Mouse (Mus musculus): Measurements from ENCODE around the gene Ang4. TPM values are rescaled to one million over a fixed set of nuclear protein-coding genes. Genes with fewer than 3 reads are reported as not detected.
"Not testable (repeated sequence)": the region's sequence is repeated elsewhere in the genome, so short reads cannot be mapped to it uniquely, and the experiment has no call there.

The Ang4 gene
- not detected for total RNA-seq (2021)

- DNase-seq, result no peak
- intact Hi-C loops (cut with DNase I), result loop anchor here (5.0 kb wide), 1 partner anchor 89 kb away; no protein-coding TSS in a partner anchor
Observed at GRCm38 (mm10) chr14:51773490-51773889, at the start of gene Ang4. TSS of gene Ang4 (minus strand) at chr14:51773590.

- no peak for DNase-seq
- intact Hi-C loops (cut with DNase I), result no loop called here
Observed at GRCm38 (mm10) chr14:51799746-51800145, 26.4 kb upstream of the Ang4 start, which contains the start of gene AY358078. TSS of gene AY358078 (plus strand) at chr14:51800046.

DNA sequence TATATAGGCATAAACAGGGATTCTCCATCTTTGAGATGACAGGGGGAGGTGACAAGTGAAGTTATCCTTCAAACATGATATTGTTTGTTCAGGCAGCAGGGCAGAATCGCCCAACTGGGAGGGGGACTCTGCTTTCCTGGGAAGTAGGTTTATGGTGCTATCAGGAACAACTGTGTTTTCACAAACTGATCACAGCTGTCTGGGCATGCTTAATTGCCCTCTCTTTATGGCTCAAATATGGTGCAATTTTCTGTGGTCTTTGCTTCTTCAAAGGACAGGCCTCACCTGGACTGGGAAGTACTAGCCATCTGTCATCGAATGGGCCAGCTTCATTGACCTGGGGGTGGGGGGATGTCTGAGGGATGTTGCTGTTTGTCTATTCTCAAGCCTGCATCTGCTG is 20.7 kb upstream of the Ang4 start:
- no peak for DNase-seq
- intact Hi-C loops (cut with DNase I), result no loop called here

DNA sequence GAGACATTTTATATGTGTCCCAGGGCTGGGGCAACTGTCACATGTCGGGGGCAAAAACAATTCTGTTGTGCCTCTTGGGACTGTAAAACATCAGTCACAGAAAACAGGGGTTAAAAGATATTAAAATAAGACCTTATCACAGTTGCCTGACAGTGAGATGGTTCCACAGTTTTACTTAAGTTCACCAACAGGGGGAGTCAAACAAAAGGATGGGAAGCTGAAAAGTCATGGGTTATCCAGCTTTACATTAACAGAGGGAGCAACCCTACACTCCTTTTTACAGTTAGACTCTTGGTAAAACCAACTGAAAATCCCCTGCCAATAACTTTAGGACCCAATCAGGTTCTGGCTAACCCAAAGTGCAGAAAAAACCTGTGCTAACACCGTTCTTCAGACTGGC is 15.8 kb upstream of the Ang4 start:
- no peak for DNase-seq
- intact Hi-C loops (cut with DNase I), result no loop called here

GRCm38 (mm10) chr14:51787061-51787460 is 13.7 kb upstream of the Ang4 start:
- no peak for DNase-seq
- intact Hi-C loops (cut with DNase I), result no loop called here

DNA sequence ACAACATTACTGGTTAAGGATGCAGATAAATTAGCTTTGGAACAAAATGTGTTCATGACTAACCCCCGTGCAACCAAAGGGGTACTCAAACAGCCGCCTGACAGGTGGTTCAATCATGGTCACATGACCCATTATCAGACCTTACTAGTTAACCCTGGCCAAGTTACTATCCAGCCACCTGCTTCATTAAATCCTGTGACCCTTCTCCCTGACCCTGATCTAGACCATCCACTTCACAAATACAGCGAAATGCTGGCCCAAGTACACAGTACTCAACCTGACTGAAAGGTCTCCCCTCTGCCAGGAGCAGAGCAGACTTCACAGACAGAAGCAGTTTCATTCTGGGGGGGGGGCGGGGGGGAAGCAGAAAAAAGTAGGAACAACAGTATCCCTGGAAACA is 12.9 kb upstream of the Ang4 start:
- DNase-seq, result no peak
- intact Hi-C loops (cut with DNase I), result no loop called here

DNA sequence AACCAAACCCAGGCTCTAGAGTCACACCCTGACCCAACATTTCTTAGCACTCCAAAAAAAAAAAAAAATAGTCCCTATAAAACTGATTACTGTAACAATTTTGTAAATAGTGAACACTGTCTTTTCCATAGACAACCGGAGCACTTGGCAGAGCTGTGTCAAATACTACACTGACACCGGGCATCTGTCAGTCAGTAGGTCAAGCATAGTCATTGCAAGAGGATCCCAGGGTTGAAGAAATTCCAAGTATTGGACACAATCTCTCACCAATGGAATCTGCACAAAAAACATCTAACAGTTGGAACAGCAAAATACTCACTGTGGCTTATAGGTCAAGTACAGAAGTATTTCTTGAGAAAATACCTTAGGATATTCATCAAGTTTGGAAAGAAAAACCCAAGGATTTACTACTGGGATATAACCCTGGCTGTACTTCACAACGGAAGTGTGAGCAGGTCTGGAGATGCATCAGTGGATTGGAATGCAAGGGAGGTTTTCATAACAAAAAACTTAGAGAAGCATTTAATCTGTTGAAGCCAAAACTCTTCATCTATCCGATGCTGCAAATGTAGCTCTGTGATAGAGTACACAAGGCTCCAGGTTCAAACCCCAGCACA is 5.6 kb upstream of the Ang4 start:
- intact Hi-C loops (cut with DNase I), result no loop called here
- DNase-seq, result no peak

DNA sequence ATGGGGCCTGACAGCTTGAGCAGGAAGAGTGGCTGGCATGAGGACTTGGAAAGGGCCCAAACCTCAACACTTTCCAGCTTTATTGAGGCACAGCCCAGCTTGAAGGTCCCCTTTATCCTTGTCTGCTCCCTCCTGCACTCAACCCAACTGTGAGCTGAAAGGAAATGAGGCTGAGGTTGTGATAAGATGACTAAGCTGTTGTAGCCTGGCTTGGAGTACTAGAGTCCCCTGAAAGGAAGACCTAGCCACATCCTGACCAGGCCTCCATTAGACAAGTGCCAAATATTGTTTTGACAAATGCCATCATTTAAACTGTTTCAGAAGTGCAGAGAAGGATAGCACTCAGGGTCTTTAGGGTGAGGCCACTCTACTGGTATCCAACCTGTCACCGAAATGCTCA is 4.4 kb upstream of the Ang4 start:
- intact Hi-C loops (cut with DNase I), result no loop called here
- DNase-seq, result no peak

- not testable (repeated sequence) for DNase-seq
- intact Hi-C loops (cut with DNase I), result loop anchor here (2.0 to 5.0 kb wide), 2 partner anchors 55 to 91 kb away; no protein-coding TSS in a partner anchor
Observed at GRCm38 (mm10) chr14:51771378-51771777, 2.0 kb downstream of the Ang4 start.

DNA sequence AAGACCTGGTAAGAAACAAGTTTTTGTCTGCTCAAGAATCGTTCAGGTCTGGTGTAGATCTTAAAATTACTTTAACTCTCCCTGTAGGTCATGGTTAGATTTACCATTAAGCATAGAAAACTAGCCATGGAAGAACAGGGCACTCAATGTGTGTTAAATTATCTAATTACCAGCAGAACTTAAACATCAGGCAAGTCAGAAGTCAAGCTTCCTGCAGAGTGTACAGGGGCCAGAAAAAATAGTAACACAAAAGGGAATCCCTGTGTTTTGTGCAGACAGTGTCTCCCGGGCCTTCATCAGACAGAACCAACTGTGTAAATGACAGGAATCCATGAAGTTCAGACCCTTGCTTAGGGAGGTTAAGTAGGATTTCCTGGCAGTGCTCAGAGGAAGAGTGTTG is 17.4 kb downstream of the Ang4 start:
- intact Hi-C loops (cut with DNase I), result no loop called here
- DNase-seq, result no peak

DNA sequence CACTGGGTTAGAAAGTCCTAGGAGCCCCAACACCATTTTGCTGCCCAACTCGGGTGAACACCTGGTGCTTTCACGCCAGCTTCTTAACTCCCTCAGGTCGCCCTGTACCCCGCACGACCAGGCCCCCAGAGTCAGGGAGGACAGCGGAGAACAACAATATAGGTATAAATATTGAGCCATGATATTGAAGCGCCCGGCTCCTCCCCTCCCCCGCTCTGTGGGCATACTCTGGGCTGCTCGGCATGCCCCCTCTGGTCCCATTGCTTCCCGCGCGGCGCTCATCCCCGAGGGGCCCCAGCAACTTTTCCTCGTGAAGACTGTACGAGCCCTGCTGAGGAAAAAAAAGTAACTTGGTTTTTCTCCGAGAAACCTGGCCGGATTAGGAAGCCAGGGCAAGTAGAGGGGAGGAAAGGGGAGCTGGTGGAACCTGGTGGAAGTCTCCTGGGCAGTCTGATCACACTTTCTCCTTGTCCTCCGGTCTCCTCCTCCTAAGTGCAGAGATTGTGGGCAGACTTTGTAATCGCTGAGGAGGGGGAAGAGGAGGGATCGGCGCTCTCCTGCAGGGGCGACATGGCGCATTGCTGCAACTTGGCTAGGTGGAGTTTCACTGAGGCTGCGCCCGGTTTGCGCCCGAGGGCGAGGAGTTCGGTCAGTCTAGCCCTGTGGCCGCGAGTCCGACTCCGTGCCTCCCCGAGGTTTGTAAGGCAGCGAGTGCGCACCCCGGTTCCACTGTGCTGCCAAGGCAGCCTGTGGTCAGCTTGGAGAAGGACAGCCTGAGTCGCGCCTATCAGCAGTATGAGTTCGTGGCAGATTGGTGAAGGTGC is 32.8 kb downstream of the Ang4 start:
- intact Hi-C loops (cut with DNase I), result no loop called here
- no peak for DNase-seq

DNA sequence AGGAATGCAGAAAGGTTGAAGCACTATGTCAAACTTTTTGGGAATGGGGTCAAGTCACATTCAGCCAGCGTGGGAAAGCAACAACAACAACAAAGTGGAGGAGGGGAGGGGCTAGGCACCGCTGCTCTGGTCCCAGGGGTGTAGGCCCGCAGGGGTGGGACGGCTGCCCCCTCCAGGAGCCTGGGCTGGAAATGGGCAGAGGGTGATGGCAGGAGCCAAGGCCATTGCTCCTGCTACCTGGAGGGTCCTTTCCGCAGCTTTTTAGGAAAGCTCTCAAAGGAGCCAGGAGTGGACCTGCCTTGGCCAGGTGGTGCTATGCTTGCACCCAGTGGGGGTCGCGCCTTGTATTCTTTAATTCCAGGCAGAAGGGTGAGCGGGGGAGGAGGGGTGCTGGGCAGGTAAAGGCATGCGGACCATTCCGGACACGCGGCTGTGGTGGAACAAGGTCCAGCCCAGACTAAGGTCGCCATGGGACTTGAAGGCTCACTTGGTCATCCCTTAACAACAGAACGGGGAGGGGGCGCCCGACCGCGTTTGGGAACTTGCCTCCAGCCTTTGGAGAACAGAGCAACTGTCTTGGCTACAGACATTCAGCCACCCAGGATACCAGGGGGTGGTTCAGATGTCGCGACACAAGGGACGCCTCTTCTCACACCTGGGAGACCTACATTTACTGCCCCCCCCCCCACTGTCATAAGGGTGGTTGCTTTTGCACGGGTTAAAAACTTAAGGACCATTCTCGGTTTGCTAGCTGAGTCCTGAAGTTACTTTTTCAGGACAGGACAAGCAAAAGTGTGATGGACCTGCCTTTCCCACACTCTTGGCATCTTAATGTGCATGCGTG is 34.0 kb downstream of the Ang4 start:
- intact Hi-C loops (cut with DNase I), result no loop called here
- DNase-seq, result no peak

GRCm38 (mm10) chr14:51738411-51739149 is 34.8 kb downstream of the Ang4 start:
- DNase-seq, result no peak
- intact Hi-C loops (cut with DNase I), result no loop called here

GRCm38 (mm10) chr14:51737967-51738366 is 35.4 kb downstream of the Ang4 start:
- no peak for DNase-seq
- intact Hi-C loops (cut with DNase I), result no loop called here

DNA sequence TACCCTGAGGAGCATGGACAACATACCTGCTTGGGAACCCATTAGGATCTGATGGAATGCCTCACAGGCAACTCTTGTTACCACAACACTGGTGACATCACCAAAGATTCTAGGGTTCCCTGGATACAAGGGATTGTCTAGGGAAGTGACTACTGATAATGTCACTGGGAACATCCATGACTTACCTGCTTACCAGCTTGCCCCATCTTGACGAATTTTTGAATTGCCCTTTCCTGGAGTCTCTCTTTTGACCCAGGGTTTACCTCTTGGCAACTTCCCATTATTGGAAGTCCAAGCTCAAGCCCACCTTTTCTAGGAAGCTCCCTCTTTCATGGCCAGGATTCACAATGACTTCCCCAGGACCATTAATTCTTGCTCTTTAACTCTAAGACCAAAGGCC is 56.3 kb downstream of the Ang4 start, which contains the start of gene Gm5800:
Gm5800 (minus strand) TSS at position 101 of the 400 bp plus-strand sequence.
- no peak for DNase-seq
- intact Hi-C loops (cut with DNase I), result no loop called here

Other genes starting within 250 kb of the Ang4 start
- not detected for gene Gm5622, start 220.8 kb downstream of the Ang4 start, total RNA-seq (2021)
- not detected for gene Gm17175, start 199.5 kb downstream of the Ang4 start, total RNA-seq (2021)
- not detected for gene Gm17174, start 181.5 kb downstream of the Ang4 start, total RNA-seq (2021)
- not detected for gene Gm17078, start 162.3 kb downstream of the Ang4 start, total RNA-seq (2021)
- gene Gm4181, start 137.9 kb downstream of the Ang4 start, total RNA-seq (2021), result not detected
- not detected for gene Gm17079, start 78.1 kb downstream of the Ang4 start, total RNA-seq (2021)
- gene Gm5800, start 56.4 kb downstream of the Ang4 start, total RNA-seq (2021), result not detected
- gene AY358078, start 26.5 kb upstream of the Ang4 start, total RNA-seq (2021), result not detected
- gene Ear6, start 80.1 kb upstream of the Ang4 start, total RNA-seq (2021), result not detected
- gene Mettl17, start 111.3 kb upstream of the Ang4 start, total RNA-seq (2021), result 10 to 100 TPM; 19.3 to 24.4 TPM
- under 1 TPM; 0.11 to 0.22 TPM for gene Slc39a2, start 119.3 kb upstream of the Ang4 start, total RNA-seq (2021)
- 1,000 to 10,000 TPM; 1,444 to 1,487 TPM for gene Ndrg2, start 140.6 kb upstream of the Ang4 start, total RNA-seq (2021)
- not detected for gene Tppp2, start 144.8 kb upstream of the Ang4 start, total RNA-seq (2021)
- not detected for gene Rnase13, start 149.2 kb upstream of the Ang4 start, total RNA-seq (2021)
- 10 to 100 TPM; 30.3 to 34.7 TPM for gene Arhgef40, start 211.1 kb upstream of the Ang4 start, total RNA-seq (2021)
- gene Tmem253, start 242.1 kb upstream of the Ang4 start, total RNA-seq (2021), result 1 to 10 TPM; 2.1 to 2.3 TPM
- 10 to 100 TPM; 27.8 to 31.7 TPM for gene Zfp219, start 247.1 kb upstream of the Ang4 start, total RNA-seq (2021)

Data from heart, postnatal 36 days (tissue).